Mouse (Mus musculus): Measurements from ENCODE around the gene Ahnak.

GRCm38 (mm10) chr19:8965075-8965474, 24.0 kb upstream of the Ahnak start:
- TF ChIP-seq EP300 (IDR thresholded peaks at IDR 0.05; ENCODE audit: insufficient read depth, low read depth, low read length) (no peak), POLR2A (IDR thresholded peaks at IDR 0.05; ENCODE audit: insufficient read depth, low read length) (no peak), CTCF (IDR thresholded peaks at IDR 0.05; ENCODE audit: low read depth, low read length) (no peak)

All from ES-Bruce4 (cell line).